Mouse (Mus musculus) spleen, adult 2 months (tissue): ENCODE data around the gene Rpl4.

ENCODE experiments used
- CTCF ChIP-seq: fragments of 200-500 bp; IDR thresholded peaks from 2 replicates; pipeline ENCODE4 v1.5.1; 2011; ENCODE audit warnings: mild to moderate bottlenecking, inconsistent platforms; ENCODE audit not compliant: insufficient read depth, insufficient read length, insufficient replicate concordance; ENCODE audit errors: extremely low read depth
- POLR2A ChIP-seq: fragments of 200-500 bp; IDR thresholded peaks from 2 replicates; pipeline ENCODE4 v1.6.1; 2011; ENCODE audit warnings: low read depth, low read length, inconsistent platforms

GRCm38 (mm10) chr9:64195554-64195953 lies 22.4 kb downstream of the Rpl4 start:
- TF ChIP-seq CTCF, result no peak
- TF ChIP-seq POLR2A, result no peak
